Mouse (Mus musculus) ES-E14 (cell line): ENCODE measurements at regions not wholly inside any gene's neighbourhood (a gene's known extent, or its start where the extent isn't known, plus 50 kb on each side); places are given as distances from the start of the nearest gene placed in this dataset.

Source experiments
- DNase-seq: peaks from one replicate; pipeline ENCODE4 v3.0.0-alpha.2; 2013; ENCODE audit warnings: low read depth, low spot score
- H3K27ac ChIP-seq: 2 replicates; pipeline ENCODE4 v1.5.1; 2012; ENCODE audit warnings: low read depth, mild to moderate bottlenecking, low read length, moderate library complexity, mixed read lengths; ENCODE audit not compliant: poor library complexity, insufficient read depth, severe bottlenecking
- H3K36me3 ChIP-seq: 2 replicates; pipeline ENCODE4 v1.6.1; 2012; ENCODE audit warnings: mild to moderate bottlenecking, low read length, moderate library complexity, mixed read lengths; ENCODE audit not compliant: control insufficient read depth, poor library complexity, insufficient read depth, severe bottlenecking
- H3K4me1 ChIP-seq, 2 experiments: fragments of 150-350 bp in 1 of 2; sonication (generic) in 1 of 2; 2 replicates each; pipeline ENCODE4 v1.6.1; 2012; ENCODE audit warnings: low read length in 2 of 2, mild to moderate bottlenecking in 1 of 2, mixed read lengths in 1 of 2; ENCODE audit not compliant: control insufficient read depth in 2 of 2, insufficient read depth in 2 of 2, poor library complexity in 1 of 2
- H3K4me3 ChIP-seq, 2 experiments: fragments of 150-350 bp in 1 of 2; sonication (generic) in 1 of 2; 2 replicates each; pipeline ENCODE4 v1.5.1; 2012; ENCODE audit warnings: low read length in 2 of 2, low read depth in 1 of 2, mild to moderate bottlenecking in 1 of 2, mixed read lengths in 1 of 2; ENCODE audit not compliant: insufficient read depth in 1 of 2, poor library complexity in 1 of 2, severe bottlenecking in 1 of 2
- H3K9ac ChIP-seq: 2 replicates; pipeline ENCODE4 v1.6.1; 2012; ENCODE audit warnings: low read depth, mild to moderate bottlenecking, low read length, mixed read lengths; ENCODE audit not compliant: poor library complexity, insufficient read depth, severe bottlenecking
- H3K9me3 ChIP-seq: fragments of 150-350 bp; sonication (generic); 2 replicates; pipeline ENCODE4 v1.6.1; 2012; ENCODE audit warnings: low read depth, mild to moderate bottlenecking, low read length; ENCODE audit not compliant: control insufficient read depth, insufficient read depth
- CHD2 ChIP-seq: IDR thresholded peaks from 2 replicates; pipeline ENCODE4 v1.6.1; 2014; ENCODE audit warnings: mild to moderate bottlenecking, low read depth, low read length, inconsistent platforms
- HCFC1 ChIP-seq: IDR thresholded peaks from 2 replicates; pipeline ENCODE4 v1.6.1; 2012; ENCODE audit warnings: low read length, inconsistent platforms, borderline replicate concordance; ENCODE audit not compliant: insufficient read depth
- MAFK ChIP-seq: IDR thresholded peaks from 2 replicates; pipeline ENCODE4 v1.6.1; 2014; ENCODE audit warnings: mild to moderate bottlenecking, low read depth, low read length, inconsistent platforms; ENCODE audit not compliant: insufficient read depth
- ZC3H11A ChIP-seq: IDR thresholded peaks from 2 replicates; pipeline ENCODE4 v1.6.1; 2012; ENCODE audit warnings: low read depth, mild to moderate bottlenecking, inconsistent platforms, low read length, borderline replicate concordance
- ZNF384 ChIP-seq: IDR thresholded peaks from 2 replicates; pipeline ENCODE4 v1.6.1; 2012; ENCODE audit warnings: low read depth, low read length, inconsistent platforms
- in situ Hi-C, 2 experiments: fragments of 600-800 bp; cut with MboI; formaldehyde crosslinking; loops; one replicate each; pipeline ENCODE4 v1.15.1; 2025; ENCODE audit warnings: low sequenced_read_pairs in 2 of 2, inconsistent platforms in 1 of 2; ENCODE audit not compliant: unreplicated experiment in 2 of 2

- in situ Hi-C loops: loop anchor here in 1 of 2 experiments (25.0 kb wide), 1 partner anchor 320 kb away; no protein-coding TSS in a partner anchor
- Histone ChIP-seq H3K36me3 (no peaks in the 10 kb centered on the region), H3K9ac (no peak overlapping the region), H3K4me1 (no peaks in the 10 kb centered on the region), H3K9me3 (no peaks in the 10 kb centered on the region), H3K27ac (no peak overlapping the region), H3K4me3 (no peak overlapping the region)
- no peak for TF ChIP-seq ZC3H11A
- TF ChIP-seq ZNF384: no peak
- TF ChIP-seq MAFK: no peak
- no peak for TF ChIP-seq CHD2
- no peak for TF ChIP-seq HCFC1
- DNase-seq: no peak
Measured at GRCm38 (mm10) chr13:53756970-53757530, 284.2 kb upstream of the Msx2 start.

DNA sequence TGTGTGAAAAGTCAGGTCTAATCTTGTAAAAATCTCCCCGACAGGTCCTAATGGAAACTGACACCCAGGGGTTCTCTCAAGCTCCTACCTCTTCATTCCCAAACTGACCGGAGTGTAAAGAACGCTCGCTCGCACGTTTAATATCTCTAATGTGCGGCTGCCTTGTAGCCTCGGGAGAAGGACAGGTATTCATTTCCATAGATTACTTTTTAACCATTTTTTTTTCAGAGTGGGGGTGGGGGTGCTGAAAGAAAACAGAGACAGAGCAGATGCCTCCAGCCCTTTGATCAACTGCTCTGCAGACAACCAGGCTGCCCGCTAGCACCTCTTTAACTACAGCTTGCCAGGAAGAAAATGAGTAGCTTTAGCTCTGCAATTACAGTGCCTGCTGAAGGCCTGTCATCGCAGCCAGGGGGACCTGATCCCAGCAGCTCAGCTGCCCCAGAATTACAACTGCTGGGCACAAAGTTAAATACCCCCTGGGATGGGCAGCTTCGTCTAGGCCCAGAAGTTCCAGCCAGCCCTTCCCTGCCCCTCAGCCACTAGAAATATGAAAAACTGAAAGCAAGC lies 282.3 kb upstream of the Msx2 start:
- no peak for DNase-seq
- no peak for TF ChIP-seq ZC3H11A
- Histone ChIP-seq H3K4me3 (no peak overlapping the region), H3K9ac (no peak overlapping the region), H3K27ac (no peak overlapping the region), H3K4me1 (no peaks in the 10 kb centered on the region), H3K36me3 (no peaks in the 10 kb centered on the region), H3K9me3 (no peaks in the 10 kb centered on the region)
- in situ Hi-C loops: loop anchor here in 1 of 2 experiments (25.0 kb wide), 1 partner anchor 318 kb away; no protein-coding TSS in a partner anchor

GRCm38 (mm10) chr13:53753049-53753448 lies 280.2 kb upstream of the Msx2 start:
- no peak overlapping the region for H3K27ac ChIP-seq
- in situ Hi-C loops: loop anchor here in 1 of 2 experiments (25.0 kb wide), 1 partner anchor 316 kb away; no protein-coding TSS in a partner anchor
- H3K36me3 ChIP-seq: no peaks in the 10 kb centered on the region
- no peaks in the 10 kb centered on the region for H3K4me1 ChIP-seq
- TF ChIP-seq CHD2: no peak
- TF ChIP-seq ZNF384: no peak
- no peak for TF ChIP-seq ZC3H11A
- no peak for TF ChIP-seq MAFK
- no peak for TF ChIP-seq HCFC1
- no peaks in the 10 kb centered on the region for H3K9me3 ChIP-seq
- H3K4me3 ChIP-seq: no peak overlapping the region
- no peak for DNase-seq
- no peak overlapping the region for H3K9ac ChIP-seq

- Histone ChIP-seq H3K4me3 (no peak overlapping the region), H3K9me3 (no peaks in the 10 kb centered on the region), H3K9ac (no peak overlapping the region), H3K27ac (no peak overlapping the region), H3K36me3 (no peaks in the 10 kb centered on the region), H3K4me1 (no peaks in the 10 kb centered on the region)
- in situ Hi-C loops: no loop called here
- TF ChIP-seq ZNF384 (no peak), MAFK (no peak), CHD2 (no peak), HCFC1 (no peak), ZC3H11A (no peak)
- DNase-seq: no peak
Measured at GRCm38 (mm10) chr13:53740981-53741380, 268.1 kb upstream of the Msx2 start.

GRCm38 (mm10) chr13:53739127-53739526 lies 266.3 kb upstream of the Msx2 start:
- H3K36me3 ChIP-seq: no peaks in the 10 kb centered on the region
- no peak overlapping the region for H3K9ac ChIP-seq
- in situ Hi-C loops: no loop called here
- H3K4me3 ChIP-seq: no peak overlapping the region
- H3K27ac ChIP-seq: no peak overlapping the region
- no peak for DNase-seq
- no peaks in the 10 kb centered on the region for H3K9me3 ChIP-seq
- TF ChIP-seq HCFC1: no peak
- no peak for TF ChIP-seq MAFK
- no peak for TF ChIP-seq CHD2
- TF ChIP-seq ZC3H11A: no peak
- TF ChIP-seq ZNF384: no peak
- no peaks in the 10 kb centered on the region for H3K4me1 ChIP-seq
